Mouse (Mus musculus) splenic B cell, adult 2 months (primary cell): ENCODE measurements around the gene Tek.

Experiments used
- DNase-seq: peaks from one replicate; pipeline ENCODE4 v3.0.0-alpha.2; 2011; ENCODE audit warnings: low read depth, low spot score
- H3K27me3 ChIP-seq: 2 replicates; pipeline ENCODE4 v1.6.1; 2012; ENCODE audit warnings: mild to moderate bottlenecking, low read length, moderate library complexity, mixed read lengths; ENCODE audit not compliant: control insufficient read depth, poor library complexity, insufficient read depth, severe bottlenecking
- H3K36me3 ChIP-seq: 2 replicates; pipeline ENCODE4 v1.6.1; 2012; ENCODE audit warnings: mild to moderate bottlenecking, low read length, moderate library complexity, mixed read lengths; ENCODE audit not compliant: control insufficient read depth, poor library complexity, insufficient read depth, severe bottlenecking

Tek gene

DNA sequence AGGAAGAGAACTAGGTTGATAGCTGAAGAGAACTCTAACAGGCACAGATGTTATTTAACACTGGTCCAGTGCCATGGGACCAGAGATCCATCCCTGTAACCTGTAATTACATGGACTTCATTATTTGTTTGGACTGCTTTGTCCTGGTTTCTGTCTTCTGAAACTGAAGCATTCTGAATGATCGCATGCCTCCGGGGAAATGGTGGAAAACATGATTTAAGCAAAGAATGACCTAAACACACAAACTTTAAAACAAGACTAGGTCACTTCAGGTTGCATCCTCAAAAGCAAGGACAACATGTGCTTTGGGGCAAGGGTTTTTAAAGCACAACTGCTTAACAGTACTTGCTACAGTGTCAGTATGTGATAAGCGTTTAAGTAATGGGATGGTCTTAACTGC is 8.2 kb downstream of the Tek start:
- H3K36me3 ChIP-seq, result no peaks in the 10 kb centered on the region
- H3K27me3 ChIP-seq, result no peaks in the 10 kb centered on the region
- DNase-seq, result no peak

- DNase-seq, result no peak
- H3K27me3 ChIP-seq, result no peaks in the 10 kb centered on the region
These were observed 13.4 kb downstream of the Tek start for GRCm38 (mm10) chr4:94752512-94752911.

DNA sequence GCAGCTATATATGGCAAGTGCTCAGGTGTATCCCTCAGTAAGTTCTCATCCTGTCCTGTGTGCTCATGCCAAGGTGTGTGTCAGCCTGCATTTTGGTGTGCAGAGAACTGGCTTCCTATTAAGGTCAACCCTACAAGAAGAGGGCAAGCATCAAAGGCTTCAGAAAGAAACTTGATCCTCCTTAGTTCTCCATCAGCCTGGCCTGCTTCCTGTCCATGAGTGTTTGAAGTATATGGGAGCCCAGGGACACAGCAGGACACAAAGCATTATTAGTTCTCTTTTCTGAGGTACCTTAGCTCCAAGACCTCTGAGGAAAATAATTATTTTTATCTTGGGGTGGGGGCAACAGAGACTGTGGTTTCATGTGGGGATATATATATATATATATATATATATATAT is 26.1 kb downstream of the Tek start:
- H3K27me3 ChIP-seq, result no peaks in the 10 kb centered on the region
- no peaks in the 10 kb centered on the region for H3K36me3 ChIP-seq
- no peak for DNase-seq

More at GRCm38 (mm10) chr4:94752512-94752911, 13.4 kb downstream of the Tek start:
- no peaks in the 10 kb centered on the region for H3K36me3 ChIP-seq

- no peak for DNase-seq
- H3K27me3 ChIP-seq, result no peaks in the 10 kb centered on the region
- H3K36me3 ChIP-seq, result no peaks in the 10 kb centered on the region
These were observed 27.1 kb downstream of the Tek start for GRCm38 (mm10) chr4:94766176-94766575.

DNA sequence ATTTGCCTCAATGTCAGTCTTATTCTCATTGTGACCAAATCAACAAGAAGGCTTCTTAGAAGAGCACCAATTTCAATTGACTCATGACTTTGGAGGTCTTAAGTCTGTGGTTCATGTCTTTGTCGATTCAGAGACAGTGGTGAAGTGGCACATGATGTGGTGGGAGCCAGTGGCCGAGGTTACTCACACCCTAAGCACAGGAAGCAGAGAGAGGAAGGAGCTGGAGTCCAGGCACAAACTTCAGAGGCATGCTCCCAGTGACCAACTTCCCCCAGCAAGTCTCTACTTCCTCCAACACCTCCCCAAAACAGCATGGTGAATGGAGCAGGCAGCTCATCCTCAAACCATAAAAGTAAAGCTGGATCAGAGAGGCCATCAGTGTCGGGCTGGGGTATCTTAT is 29.5 kb downstream of the Tek start:
- Histone ChIP-seq H3K36me3 (no peaks in the 10 kb centered on the region), H3K27me3 (no peaks in the 10 kb centered on the region)
- no peak for DNase-seq

- H3K27me3 ChIP-seq, result no peaks in the 10 kb centered on the region
- no peak for DNase-seq
- H3K36me3 ChIP-seq, result no peaks in the 10 kb centered on the region
These were observed 42.0 kb downstream of the Tek start for GRCm38 (mm10) chr4:94781043-94781442.

DNA sequence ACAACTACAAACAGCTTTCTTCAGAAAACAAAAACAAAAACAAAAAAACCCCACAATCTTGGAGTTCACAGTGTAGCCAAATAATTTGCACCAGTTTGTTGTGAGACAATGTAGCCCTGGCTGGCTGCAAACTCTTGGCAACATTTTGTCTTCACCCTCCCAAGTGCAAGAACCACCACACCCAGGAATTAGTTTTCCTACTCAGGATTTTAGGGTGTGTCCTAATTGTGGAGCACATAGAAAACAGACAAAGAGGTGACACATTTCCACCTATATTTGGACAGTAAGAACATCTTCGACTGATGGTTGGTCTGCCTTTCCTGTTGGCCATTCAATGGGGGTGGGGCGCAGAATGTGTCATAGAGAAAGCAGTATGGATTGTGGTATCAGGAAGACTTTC is 46.8 kb downstream of the Tek start:
- H3K36me3 ChIP-seq, result no peaks in the 10 kb centered on the region
- no peak for DNase-seq
- H3K27me3 ChIP-seq, result no peaks in the 10 kb centered on the region

- no peak for DNase-seq
- H3K36me3 ChIP-seq, result no peaks in the 10 kb centered on the region
- no peaks in the 10 kb centered on the region for H3K27me3 ChIP-seq
These were observed 64.1 kb downstream of the Tek start for GRCm38 (mm10) chr4:94803187-94803586.

DNA sequence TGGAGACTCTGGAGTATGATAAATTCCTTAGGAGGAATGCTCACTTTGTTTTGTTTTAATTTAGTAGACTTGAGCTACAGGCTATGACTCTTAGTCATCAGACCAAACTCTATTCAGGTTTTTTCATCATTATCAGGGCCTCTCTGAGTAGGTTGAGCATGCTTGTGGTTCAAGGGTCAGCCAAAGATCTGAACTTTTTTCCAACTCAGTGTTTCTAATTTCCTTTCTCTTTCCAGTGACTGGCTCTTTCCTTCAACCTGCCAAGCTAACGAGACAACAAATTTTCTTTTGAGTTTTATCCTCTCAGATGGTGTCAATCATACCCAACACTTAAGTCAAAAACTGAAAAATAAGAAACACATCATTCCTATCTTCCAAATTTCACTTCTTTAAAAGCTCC is 71.5 kb downstream of the Tek start:
- no peaks in the 10 kb centered on the region for H3K27me3 ChIP-seq
- no peak for DNase-seq
- no peaks in the 10 kb centered on the region for H3K36me3 ChIP-seq

DNA sequence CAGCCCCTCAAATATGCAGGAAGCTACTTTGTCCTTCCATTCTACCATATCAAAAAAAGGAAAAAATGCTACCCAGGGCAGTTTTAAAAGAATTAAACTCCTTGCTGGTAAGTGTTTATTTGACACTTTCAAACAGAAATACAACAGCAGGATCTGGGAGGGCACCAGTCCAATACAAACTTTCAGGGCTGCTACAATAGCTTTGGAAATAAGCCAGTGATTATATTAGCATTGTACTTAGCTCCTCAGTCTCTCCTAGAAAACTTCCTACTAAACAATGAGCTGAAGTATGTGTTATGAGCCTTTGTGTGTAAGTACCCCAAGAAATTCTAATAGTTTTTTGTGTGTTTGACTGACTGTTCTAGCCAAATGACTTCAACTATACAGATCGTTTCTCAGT is 87.8 kb downstream of the Tek start:
- DNase-seq, result no peak
- Histone ChIP-seq H3K36me3 (no peaks in the 10 kb centered on the region), H3K27me3 (no peaks in the 10 kb centered on the region)

DNA sequence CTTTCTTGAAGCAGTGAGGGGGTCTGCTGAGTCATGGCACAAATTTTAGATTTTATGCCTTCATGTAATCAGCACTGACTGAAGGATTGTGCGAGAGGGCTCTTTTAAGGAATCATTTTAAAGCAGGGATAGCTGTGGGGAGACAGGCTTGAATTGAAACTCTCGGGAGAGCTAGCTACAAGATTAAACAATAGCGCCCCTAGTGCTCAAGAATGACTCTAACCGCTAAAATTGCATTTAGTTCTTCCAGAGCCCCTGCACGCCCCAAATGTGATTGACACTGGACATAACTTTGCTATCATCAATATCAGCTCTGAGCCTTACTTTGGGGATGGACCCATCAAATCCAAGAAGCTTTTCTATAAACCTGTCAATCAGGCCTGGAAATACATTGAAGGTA is 88.3 kb downstream of the Tek start:
- H3K27me3 ChIP-seq, result no peaks in the 10 kb centered on the region
- no peaks in the 10 kb centered on the region for H3K36me3 ChIP-seq
- DNase-seq, result no peak

GRCm38 (mm10) chr4:94829924-94830386 is 90.9 kb downstream of the Tek start:
- Histone ChIP-seq H3K36me3 (no peaks in the 10 kb centered on the region), H3K27me3 (no peaks in the 10 kb centered on the region)
- no peak for DNase-seq

DNA sequence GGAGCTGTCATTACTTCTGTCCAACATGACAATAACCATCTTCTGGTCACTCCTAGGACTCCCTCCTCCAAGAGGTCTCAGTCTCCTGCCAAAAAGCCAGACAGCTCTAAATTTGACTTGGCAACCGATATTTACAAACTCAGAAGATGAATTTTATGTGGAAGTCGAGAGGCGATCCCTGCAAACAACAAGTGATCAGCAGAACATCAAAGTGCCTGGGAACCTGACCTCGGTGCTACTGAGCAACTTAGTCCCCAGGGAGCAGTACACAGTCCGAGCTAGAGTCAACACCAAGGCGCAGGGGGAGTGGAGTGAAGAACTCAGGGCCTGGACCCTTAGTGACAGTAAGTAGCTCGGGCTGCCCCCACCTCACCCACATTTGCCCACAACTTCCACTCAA is 98.0 kb downstream of the Tek start:
- Histone ChIP-seq H3K27me3 (no peaks in the 10 kb centered on the region), H3K36me3 (no peaks in the 10 kb centered on the region)
- DNase-seq, result no peak

- no peak for DNase-seq
- H3K36me3 ChIP-seq, result no peaks in the 10 kb centered on the region
- no peaks in the 10 kb centered on the region for H3K27me3 ChIP-seq
These were observed 114.2 kb downstream of the Tek start for GRCm38 (mm10) chr4:94853301-94853700.

DNA sequence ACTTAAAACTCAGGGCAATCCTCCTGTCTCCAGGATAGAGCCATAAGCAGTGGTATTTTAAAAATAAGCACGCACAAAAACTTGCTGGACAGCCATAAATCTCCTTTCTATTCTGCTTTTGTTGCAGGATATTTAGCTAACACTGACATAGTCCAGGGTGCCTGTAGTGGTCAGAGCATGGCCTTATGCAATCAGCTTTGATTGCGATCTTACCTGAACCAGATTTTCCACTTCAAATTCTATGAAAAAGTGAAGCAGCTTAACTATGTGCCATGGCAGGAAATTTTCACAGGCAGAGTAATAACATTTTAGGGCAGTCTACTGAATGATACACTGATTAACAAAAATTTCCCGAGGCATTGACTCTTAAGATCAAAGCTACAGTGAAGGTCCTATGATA is 115.2 kb downstream of the Tek start:
- no peaks in the 10 kb centered on the region for H3K27me3 ChIP-seq
- no peak for DNase-seq
- no peaks in the 10 kb centered on the region for H3K36me3 ChIP-seq

GRCm38 (mm10) chr4:94855201-94855600 is 116.1 kb downstream of the Tek start:
- Histone ChIP-seq H3K27me3 (no peaks in the 10 kb centered on the region), H3K36me3 (no peaks in the 10 kb centered on the region)
- no peak for DNase-seq
